Mouse (Mus musculus): ENCODE data around the gene Csnk1g2.
A peak's percentile ranks its signal among the peaks of the same experiment; 100 is the strongest.

The Csnk1g2 gene

DNA sequence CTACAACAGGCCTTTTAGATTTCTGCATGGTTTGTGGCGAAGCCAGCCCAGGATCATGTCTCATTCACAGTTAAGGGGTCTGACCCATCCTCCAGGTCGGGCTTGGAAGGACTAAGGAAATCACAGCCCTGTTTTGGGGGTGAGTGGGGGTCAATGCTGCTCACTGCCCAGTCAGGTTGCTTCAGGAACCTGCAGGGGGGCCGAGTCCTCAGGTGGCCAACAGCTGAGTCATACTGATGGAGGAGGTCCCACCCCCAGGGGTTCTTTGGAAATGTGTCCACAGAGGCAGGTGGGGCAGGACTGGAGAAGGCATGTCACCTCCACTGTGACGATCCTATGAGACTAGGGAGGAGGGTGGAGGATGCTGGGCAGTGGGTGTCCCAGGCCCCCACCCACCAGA, 42.8 kb downstream of the Csnk1g2 start:
- no peak for DNase-seq (ENCODE audit: low spot score)

DNA sequence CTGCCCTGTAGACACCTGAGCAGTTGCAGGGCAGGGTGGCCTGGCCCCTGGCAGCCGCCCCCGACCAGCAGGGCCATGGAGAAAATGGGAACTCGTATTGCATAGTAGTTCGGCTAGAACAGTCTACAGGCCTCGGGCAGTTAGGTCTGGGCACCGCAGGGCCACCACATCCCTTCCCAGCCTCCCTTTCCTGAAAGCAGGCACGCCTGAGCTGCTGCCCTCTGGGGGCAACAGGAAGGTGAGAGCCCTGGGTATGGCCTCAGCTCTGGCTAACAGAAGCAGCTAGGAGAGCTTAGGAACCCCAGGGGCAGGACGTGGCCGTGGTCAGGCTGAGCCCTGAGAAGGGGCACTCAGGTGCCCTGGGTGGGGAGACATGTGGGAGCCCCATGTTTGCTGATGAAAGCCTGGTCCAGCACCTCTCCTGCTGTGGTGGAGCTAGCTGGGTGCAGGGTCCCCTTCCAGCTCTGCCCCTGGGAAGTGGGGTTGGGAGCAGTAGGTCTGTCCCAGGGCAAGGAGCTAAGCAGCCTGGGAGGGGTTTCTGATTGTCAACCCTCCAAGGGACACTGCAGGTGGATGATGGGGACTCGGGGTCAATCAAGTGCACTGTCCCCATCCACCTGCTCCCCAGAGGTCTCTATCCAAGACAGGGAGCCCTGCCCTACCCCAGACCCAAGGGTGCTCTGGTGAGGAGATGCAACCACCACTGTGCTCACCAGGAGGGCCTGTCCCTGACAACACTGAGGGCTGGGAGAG, 43.5 kb downstream of the Csnk1g2 start:
- DNase-seq (ENCODE audit: low spot score): no peak

DNA sequence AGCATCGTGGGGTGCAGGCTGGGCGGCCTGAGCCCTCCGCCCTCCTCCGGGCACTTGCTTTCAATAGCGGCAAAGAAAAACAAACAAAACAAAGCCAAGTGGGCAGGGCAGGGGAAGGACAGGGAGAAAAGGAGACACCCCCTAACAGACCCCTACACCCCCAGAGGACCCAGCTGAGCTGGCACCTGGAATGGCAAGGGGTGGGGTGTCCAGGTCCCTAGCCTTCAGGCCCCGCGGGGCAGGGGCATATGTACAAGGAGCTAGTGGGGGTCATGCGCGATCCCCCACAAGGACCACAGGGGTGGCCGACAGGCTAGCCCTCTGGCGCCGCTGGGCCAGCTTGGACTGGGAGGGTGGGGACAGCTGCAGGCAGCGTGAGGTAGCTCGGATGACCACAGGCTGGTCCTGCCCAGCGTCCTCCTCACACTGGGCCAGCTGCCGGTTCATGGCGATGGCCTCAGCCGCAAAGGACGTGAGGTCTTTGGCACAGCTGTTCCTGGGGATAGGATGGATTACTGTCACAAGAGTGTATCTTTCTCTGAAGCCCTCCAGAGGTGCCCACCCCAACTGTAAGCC, 44.3 kb downstream of the Csnk1g2 start:
- no peak for DNase-seq (ENCODE audit: low spot score)

DNA sequence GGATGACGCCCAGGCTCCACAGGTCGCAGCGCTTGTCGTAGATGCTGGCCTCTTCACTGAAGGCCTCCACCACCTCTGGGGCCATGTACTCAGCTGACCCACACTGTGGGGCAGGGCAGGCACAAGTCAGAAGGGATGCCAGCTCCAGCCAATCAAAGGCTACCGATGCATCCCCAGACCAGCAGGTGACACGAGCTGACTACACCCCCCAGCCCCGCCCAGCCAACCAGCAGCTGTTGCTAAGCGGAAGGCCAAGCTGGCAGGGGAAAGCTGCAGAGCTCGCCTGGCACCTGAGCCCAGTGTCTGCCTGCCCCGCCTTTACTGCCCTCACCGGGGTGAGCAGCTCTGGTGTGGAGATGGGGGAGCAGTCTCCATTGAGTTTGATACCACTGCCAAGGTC, 46.0 kb downstream of the Csnk1g2 start:
- DNase-seq (ENCODE audit: low spot score): no peak

DNA sequence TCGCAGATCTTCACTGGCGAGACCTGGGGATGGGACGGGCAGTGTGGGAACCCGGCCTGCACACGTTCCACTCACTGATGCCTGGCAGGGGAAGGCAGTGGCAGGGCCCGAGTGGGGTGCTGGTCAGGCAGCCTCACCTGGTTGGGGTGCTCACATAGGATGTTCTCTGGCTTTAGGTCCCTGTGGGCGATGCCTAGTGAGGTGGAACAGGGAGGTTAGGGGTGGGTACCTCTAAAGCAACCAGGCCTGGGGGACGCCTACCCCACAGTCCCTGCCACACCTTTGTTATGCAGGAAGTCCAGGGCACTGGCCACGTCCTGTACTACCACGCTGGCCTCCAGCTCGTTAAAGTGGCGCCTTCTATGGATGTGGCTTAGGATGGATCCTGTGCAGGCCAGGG, 46.4 kb downstream of the Csnk1g2 start:
- no peak for DNase-seq (ENCODE audit: low spot score)

DNA sequence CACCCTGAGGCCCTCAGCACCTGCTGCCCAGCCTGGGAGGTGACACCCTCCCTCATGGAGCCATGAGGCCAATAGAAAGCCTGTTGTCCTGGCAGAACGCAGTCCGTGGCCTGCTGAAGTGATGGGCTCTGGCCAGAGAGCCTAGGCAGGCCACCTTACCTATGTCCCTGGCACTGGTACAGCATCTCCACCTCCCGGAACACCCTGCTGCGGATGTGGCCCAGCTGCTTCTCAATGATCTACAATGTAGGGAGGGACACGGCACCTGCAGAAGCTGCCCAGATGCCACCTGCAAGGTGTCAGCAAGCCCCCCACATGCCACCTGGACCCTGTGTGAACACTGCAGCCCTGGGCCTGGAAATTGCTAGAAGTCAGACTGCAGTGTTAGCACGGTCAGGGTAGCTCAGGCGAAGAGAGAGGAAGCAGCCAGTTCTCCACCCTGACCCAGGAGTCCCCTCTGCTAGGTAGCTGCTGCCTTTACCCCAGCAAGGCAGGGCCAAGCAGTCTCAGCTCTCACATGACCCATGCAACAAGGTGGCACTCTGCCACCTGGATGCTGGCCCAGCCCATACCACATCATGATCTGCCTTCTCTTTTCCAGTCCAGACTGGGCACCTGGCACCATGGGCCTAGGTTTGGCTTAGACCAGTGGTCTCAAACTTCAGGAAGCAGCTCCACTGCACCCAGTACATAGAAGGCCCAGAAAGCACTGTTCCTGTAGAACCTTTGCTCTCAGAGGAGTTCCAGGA, 47.3 kb downstream of the Csnk1g2 start:
- DNase-seq (ENCODE audit: low spot score): no peak

DNA sequence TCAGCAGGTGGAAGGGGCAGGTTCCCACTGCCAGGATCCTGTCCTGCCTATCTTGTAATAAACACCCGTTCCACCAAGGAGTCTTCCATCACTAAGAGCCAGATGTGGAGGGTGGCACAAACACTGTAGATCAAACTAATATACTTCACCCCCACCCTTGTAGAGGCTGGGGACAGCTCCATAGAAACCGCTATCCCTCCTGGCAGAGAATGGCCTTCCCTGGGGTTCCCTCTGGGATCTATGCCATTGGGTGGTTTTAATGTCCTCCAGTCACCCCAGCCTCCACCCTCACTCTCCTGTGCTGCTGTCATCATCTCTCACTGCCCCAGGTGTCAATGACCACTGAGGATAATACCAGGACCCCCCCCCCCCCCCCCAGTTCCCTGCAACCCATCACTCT, 47.9 kb downstream of the Csnk1g2 start:
- no peak for DNase-seq (ENCODE audit: low spot score)

DNA sequence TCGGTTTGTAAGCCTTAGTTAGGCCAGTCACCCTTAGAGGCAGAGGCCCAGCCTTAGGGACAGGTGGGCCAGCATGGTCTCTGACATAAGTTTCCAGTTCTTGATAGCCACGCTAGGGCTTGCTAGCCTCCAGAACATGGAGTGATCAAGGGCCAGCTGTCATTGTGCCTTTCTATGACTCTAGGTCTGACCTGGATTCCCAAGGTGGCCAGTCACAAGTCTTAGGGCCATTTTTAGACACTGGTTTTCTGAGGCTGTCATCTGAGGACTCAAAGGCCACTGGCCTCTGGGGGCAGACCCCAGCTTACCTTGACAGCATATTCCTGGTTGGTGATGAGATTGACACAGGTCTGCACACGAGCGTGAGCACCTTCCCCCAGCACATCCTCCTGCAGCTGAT, 48.6 kb downstream of the Csnk1g2 start:
- no peak for DNase-seq (ENCODE audit: low spot score)

DNA sequence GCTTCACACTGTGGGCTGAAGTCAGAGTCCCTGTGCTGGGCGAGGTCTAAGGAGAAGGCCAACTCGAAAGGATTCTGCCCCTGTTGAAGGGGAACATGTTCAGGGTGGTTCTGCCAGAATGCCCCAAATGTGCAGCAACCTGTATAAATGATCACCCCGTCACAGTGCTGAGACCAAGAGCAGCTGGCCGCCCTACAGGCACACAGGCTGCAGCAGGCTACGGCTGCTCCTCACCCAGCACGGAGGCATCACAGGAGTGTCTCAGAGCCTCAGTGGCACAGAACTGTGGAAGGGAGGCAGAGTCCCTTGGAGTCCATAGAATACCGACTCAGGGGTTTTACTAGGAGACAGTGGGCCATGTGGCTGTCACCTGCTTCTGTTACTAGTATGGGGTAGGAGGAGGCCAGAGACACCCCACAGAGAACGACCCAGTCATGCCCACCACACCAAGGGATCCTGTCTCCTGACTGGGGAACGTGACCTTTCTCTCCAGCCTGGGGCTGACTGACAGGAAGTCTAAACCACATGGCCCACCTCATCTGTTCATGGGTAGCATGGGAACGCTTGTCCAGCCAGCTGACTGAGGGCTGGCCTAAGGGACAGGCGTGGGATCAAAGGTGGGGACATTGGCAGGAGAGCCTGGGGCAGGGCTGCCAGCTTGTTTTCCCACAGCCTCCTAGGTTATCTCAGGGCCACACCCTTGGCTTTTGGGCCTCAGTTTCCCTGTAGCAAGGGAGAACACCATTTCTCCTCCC, 49.5 kb downstream of the Csnk1g2 start:
- no peak for DNase-seq (ENCODE audit: low spot score)

DNA sequence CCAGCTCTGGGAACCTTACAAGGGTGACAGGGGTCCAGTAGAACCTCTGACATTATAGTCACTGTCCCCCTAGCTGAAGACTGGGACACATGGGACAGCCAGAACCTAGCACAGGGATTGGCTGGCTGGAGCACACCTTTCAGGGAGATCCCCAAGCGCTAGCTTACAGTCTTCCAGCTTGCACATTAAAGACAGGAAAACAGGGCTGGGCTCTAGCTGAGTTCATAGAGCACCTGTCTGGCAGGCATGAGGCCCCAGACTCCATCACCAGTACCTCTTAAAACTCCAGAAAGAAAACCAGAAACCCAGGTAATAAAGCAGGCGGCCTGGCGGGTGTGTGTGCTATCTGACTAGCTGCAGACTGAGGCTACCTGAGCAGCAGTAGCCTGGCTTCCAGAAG, 51.1 kb downstream of the Csnk1g2 start:
- no peak for DNase-seq (ENCODE audit: low spot score)

DNA sequence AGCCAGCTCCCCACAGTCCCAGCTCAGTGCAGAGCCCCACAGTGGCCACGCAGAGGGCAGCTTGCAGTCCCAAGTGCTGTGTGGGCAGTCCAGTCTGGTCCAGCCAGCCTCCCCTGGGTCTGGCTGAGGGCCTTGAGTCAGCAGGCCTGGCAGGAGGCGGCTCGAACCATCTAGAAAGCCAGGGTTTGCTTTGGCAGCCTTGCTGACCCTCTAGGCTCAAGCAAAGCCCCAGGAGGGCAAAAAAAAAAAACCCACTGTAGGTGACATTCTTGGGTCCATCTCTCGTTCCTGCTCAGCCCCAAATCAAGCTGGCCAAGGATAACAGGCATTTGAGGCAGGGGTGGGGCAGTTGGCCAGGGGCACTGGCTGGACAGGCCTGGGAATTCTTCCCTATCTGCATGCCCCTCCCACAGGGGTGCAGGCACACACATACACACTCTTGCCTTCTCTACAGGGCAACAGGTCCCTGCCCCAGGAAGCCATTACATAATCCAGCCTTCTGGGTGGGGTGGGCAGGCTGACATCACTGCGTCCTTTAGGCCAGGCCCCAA, 51.6 kb downstream of the Csnk1g2 start:
- no peak for DNase-seq (ENCODE audit: low spot score)

DNA sequence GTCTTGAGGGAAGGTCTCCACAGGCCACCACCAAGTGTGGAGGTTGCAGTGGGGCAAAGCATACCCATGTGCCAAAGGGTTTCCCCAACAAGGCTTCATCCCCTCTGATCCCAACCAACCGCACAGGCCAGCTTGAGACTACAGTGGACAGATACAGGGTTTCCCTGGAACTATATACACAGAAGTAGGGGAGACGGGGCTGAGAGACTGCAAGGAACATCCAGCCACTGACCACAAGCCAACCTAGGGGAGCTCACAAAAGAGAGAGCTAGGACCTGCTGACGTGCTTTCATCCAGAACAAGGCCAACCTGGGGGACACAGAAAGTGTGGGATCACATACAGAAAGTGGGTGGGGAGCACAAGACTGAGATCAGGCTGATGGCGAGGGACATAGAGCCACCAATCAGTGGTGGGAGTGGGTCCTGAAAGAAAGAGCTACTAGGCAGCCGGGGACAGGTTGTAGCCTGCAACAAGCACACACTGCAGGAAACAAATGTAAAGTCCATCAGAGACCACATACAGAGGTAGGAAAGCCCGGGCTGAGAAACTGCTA, 52.3 kb downstream of the Csnk1g2 start:
- no peak for DNase-seq (ENCODE audit: low spot score)

DNA sequence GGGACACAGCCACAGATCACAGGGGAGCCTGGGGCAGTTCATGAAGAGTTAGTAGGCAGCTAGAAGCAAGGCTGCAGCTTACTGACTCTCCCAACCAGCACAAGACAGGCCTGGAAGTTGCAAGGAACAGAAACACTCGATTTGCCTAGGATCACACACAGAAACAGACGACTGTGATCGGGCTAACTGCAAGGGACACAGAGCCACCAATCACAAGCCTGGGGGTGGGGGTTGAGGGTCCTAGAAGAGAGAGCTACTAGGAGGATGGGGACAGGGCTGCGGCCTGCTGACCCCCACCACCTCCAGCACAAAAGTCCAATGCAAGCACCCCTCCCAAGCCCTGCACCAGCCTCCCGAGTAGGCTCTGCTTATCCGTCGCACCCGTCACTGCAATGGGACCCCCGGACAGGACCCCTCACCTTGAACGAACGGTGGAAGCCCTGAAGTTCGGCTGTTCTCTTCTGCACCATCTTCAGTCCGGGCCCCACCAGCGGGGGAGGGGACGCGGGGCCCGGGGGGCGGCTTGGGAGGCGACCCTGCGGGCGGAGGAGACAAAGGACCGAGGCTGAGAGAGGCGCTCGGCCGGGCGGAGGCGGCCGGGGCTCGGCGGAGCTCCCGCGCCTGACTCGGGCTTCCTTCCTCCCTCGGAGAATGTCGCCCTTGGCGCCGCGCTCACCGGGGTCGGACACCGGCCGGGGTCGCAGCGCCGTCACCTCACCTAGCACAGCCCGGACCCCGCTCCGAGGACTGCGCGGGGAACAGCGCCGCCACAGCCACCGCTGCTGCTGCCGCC, 53.0 kb downstream of the Csnk1g2 start:
- DNase-seq (ENCODE audit: low spot score): no peak

DNA sequence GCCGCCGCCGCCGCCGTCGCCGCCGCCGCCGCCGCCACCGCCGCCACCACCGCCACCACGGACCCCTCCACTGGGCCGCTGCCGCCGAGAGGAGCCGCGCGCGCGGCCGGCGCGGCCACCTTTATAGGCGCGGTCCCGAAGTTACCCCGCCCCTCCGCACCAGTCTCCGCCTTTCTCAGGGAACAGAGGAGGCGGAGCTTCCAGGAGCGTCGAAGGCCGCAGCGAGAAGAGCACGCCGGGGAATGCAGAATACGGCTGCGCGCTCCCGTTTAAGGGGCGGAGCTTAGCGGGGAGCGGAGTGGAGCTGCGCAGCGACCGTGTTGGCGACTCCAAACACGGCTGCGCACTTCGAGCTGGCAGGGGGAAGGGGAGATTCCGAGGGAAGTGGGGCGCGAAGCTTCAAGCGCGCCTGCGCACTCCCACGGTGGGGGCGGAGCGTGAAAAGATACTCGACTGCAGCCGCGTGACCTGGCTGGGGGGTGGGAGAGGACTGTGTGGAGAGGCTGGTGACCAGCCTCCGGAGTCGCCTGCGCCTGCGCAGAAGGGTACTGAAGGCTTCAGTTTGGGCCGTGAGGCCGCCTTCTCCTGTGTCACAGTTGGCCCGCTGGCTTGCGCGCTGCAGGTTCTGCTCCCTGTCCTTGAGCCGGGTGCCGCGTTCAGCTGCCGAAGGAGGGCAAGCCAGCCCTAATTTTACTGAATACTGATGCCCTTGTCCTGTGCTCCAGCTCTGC, 53.7 kb downstream of the Csnk1g2 start:
- peak; percentile 97 for DNase-seq (ENCODE audit: low spot score)

DNA sequence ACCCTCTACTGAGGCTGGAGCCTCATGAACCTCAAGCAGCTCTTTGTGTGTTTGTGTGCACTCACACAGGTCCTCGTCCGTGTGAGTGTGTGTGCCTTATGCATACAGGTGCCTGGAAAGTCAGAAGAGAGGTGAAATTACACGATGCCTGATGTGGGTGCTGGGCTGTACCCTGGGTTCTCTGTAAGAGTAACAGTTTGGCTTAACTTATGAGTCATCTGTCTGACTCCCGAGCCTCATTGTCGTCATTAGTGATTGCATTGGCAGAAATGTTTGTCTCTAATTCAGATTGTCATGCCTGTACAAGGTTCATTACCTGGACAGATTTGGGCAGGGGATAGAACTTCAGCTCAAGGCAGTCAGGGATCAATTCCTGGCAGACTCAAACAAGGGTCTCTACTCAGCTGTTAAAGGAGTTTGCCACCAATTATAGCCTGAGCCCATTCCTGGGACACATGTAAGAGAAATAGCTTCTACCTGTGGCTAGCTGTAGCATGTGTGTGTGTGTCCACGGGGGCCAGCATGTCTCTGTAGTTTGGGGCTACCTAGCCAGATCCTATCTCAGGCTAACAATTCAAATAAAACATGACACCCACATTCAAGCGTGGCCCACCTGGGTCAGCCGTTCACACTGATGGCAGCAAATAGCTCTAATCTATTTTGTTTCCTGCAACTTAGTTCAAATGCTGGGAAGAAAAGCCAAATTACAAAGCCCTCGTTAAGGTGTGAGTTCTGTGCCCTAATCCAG, 54.7 kb downstream of the Csnk1g2 start:
- DNase-seq (ENCODE audit: low spot score): no peak

DNA sequence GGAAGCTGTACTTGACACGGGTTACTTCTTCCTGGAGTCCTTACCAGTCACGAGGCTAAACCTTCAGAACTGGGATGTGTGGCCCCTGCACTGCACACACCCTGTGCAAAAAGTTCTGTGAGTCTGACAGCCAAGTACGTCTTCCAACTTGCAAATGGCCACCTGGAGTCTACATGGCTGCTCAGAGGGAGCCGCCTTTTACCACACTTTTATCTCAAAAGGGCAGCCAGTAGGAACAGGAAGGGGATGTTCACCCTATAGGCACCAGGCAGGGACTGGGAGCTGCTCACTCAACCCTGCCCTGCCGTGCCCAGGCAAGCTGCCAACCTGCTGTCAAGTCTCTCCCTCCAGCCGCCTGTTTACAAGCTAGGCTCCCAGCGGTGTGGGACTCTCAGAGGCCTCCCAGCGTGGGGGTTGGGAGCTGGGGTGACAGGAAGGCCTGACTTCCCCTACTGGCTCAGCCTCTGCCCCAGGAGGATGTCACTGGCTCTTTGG, 55.4 kb downstream of the Csnk1g2 start, which contains the start of gene Mknk2:
Gene Mknk2 (minus strand): TSS at position 171 of the 495 bp plus-strand sequence.
- DNase-seq (ENCODE audit: low spot score): peak; percentile 79

DNA sequence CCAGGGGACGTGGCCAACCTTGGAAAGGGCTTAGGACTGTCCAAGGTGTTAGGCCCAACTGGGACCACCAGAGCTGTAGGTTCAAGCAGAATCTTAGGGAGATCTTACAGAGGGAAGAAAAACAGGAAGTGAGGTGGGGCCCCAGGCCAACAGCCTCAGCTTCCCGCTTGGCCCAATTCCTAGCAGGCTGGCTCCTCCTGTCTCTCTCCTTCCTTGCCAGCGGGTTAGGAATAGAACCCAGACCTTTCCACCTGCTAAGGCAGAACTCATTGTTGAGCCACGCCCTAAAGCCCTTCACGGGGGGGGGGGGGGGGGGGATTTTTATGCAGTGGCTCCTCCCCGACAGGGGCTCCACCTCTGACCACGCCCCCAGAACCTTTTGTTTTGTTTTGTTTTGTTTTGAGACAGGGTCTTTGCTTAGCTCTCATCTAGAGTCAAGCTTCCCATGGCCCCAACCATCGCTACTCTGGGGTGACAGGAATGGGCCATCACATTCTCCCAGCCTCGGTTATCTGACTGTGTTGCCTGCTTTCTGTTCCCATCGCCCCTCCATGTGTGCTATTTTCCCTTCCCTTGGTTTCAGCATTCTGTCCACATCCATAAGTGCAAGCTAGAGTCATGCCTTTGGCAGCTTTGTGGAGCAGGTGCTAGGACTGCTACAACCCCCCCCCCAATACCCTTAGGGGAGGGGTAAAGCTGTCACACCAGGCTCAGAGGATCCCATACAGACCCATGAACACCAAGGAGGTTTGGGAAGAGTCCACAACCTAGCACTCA, 56.2 kb downstream of the Csnk1g2 start:
- DNase-seq (ENCODE audit: low spot score): no peak

DNA sequence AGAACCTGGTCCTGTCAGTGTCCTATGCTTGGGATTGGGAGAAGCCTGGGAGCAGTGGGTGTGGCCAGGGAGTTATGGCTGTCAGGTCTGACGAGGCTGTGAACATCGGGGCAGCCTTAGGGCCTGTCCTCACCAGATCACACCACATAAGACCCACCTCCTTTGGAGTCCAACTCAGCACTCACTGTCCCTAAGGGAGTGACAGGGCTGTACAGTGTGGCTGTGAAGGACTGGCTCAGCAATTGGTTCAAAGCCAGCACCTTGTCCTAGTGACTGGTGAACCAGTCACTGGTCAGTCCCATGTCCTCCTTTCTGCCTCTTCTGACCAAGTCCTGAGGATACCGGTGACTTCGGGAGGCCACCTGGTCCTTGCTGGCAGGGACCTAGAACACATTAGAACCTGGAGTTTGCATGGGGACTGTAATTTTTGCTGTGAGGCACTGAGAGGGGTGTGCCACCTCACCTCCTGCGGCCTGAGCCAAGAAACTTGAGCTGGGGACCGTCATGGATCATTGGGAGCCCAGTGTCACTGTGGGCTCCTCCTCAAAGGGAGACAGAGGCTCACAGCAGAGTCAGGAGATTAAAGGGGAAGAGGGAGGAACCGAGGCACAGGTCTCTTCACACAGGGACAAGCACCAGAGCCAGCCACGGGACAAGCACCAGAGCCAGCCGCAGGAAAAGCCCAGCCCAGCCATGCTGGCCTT, 57.1 kb downstream of the Csnk1g2 start:
- DNase-seq (ENCODE audit: low spot score): no peak
